Mouse (Mus musculus) cerebellum, adult 11 months (tissue): ENCODE results near the gene Bag5.
"Not testable (repeated sequence)": the region's sequence is repeated elsewhere in the genome, so short reads cannot be mapped to it uniquely, and the experiment has no call there.

Experiments used
- DNase-seq: peaks from one replicate; pipeline ENCODE4 v3.0.0; 2022

Gene Bag5

DNA sequence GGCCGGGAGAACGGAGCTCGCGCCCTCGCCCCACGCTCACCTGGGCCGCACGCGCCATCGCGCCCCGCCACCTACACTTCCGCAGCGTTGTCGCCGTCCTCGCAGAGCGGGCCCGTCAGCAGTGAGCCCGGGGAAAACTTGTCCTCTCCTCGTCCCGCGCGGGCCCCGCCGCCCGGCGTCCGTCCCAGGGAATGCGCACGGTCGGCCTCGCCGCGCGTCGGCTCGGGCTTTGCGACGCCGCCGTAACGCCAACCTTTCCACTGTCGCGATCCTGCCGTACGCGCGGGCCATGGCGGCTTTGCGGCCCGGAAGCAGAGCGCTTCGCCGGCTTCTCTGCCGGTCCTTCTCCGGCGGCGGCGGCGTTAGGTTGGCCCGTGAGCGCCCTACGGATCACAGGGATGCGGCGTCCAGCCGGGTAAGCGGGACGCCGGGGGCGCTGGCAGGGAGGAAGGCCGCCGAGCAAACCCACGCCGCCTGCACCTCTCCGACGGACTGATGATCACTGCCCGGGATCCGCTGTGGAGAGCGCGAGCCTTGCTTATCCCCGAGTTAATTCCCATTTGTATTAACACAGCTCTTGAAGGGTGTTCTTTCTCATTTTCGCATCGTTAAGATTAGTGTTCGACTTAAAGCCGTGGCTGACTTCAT, at the start of gene Bag5, which contains the start of gene Apopt1:
Bag5 (minus strand) TSS at position 254 of the 648 bp plus-strand sequence.
Apopt1 (plus strand) TSS at position 258 of the 648 bp plus-strand sequence.
- peak; percentile 87 for DNase-seq

DNA sequence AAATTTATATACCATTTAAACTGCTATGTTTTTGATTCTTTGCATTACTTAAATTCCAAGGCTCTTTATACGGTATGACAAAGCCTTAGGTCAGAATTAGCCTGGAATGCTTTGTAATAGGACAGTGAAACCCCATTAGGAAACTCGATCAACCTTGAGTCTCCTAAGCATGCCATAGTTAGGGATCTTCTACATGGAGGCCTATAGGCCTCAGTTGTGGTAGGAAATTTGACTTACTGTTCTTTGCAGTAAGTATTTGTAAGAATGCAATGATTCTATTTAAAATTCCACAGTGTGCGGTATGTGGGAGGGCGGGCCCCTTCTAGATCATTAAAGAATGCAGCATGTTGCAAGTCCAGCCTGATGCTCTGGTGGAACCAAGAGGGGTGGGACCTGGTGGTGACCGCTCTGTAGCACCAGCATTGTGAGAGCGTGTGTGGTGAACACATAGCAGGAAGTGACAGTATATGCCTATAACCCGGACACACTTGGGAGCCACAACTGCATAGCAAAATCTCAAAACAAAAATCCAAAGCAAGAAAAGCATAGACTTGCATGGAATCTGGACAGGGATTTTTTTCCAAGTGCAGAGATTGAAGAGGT, 47.4 kb upstream of the Bag5 start:
- DNase-seq: no peak

DNA sequence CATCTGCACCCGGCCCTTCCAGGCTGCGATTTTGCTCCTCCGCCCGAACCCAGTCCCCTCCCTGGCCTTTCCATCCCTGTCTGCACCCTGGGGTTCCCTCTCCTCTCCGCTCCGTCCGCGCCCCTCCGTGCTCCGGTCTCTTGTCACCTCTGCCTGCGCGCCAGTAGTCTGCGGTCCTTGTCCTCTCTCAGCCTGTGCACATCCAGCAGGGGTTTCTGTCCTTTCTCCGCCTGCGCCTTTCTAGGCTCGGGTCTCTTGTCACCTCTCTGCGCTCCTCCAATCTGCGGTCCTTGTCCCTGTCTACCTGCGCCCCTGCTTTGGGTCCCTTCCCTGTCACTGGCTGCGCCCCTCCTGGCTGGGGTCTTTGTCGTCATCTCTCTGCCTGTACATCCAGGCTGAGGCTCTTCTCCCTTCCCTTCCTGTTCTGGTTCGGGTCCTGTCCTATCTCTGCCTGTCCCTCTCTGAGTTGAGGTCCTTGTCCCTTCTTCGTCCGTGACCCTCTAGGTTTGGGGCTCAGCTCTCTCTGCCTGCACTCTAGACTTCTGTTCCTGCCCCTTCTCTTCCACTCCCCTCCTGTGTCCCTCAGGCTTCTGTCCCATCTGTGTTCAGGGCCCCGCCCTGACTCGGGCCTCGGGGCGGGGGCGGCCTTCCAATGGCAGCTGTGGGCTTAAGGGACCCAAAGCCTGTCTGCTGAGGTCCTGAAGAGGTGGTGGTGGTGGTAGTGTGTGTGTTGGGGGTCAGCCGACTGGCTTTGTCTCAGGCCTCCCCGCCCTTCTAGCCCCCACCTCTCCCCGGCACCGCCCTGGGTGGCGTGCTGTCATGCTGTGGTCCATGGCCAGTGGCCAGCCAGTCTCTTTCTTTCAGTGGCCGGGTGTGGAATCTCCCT, 46.4 kb upstream of the Bag5 start:
- DNase-seq: peak; percentile 68

DNA sequence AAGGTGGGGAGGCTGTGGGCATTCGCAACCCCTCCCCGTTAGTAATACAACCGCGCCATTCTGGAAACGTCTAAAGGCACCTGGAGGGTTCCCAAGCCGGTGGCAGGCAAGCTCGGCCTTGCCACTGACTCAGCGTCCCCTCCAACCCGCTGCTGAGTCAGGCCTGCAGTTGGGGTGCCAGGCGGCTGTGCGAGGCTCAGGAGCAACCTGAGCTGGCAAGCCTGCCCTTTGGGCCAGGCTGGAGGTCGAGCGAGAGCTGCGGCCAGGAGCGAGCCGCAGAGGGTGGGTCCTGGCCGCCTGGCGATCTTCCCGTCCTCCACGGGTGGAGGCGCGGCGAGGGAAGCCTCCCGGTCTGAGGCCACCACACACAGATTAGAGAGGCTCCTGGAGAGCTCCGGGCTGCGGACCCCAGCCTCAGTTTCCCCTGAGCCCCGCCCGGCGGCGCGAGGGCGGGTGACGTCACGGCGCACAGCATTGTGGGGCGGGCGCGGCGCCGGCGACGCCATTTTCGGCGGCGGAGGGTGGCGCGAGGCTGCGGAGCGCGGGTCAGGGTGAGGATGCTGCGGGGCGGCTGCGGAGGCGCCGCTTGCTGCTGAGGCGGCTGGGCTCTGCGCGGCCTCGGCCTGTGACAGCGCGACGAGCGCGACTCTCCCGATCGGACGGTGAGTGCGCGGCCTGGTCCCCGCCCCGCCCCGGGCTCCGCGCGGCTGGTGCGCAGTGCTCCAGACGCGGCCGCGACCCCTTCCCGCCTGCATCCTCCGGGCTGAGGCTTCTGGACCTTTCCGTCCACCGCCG, 45.5 kb upstream of the Bag5 start, which contains the start of gene Klc1:
Klc1 (plus strand) TSS at position 469 of the 795 bp plus-strand sequence.
- DNase-seq: peak; percentile 83

DNA sequence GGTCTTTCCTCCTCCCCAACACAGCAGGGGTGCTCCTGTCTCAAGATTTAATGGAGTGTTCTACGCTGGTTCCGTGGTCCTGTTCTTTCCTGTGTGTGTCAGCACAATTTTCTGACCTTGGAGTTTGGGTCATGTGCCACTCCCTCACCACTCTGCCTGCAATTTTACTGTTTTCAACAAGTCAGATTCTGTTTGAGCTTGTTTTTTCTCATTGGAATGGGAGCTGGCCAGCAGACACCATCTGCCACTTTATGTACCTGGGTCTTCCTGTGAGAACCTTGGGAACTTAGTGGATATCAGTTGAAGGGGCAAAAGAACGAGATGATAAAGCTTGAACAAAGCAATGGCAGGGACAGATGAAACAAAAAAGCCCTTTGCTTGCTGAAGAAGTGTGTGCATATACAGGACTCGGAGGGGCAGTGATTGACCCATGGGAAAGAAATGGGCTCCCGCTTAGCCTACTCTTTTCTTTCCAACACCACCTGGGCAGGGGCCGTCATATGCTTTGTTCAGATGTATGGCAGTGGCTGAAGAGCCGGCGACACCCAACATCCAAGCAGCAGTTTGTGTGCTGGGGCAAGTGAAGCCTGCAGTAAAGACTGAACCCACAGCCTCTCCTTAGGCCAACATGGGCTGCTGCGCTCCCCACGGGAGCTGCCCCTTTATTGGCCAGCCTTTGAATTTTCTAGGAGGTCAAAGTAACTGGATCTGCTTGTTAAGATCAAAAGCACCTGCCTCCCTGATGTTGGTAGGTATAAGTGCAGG, 44.7 kb upstream of the Bag5 start:
- peak; percentile 38 for DNase-seq

DNA sequence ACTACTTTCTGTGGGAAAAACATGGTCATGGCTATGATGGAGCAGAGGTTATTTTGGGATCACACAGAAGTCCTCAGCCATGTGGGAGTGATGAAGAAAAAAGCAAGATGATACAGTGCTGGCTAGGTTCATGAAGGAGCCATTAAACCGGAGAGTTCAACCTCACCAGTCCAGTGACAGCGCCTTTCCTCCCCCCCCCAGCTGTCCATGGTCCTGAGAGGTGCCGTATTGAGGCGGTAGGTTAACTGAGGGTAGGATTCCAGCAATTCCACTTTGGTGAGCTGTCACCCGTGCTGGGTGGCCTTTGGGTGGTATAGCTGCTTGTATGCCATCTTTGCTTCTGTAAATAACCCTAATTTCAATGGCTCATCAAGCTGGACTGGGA, 43.6 kb upstream of the Bag5 start:
- DNase-seq: no peak

- DNase-seq: no peak
These were observed 43.1 kb upstream of the Bag5 start for GRCm38 (mm10) chr12:111756082-111756697.

DNA sequence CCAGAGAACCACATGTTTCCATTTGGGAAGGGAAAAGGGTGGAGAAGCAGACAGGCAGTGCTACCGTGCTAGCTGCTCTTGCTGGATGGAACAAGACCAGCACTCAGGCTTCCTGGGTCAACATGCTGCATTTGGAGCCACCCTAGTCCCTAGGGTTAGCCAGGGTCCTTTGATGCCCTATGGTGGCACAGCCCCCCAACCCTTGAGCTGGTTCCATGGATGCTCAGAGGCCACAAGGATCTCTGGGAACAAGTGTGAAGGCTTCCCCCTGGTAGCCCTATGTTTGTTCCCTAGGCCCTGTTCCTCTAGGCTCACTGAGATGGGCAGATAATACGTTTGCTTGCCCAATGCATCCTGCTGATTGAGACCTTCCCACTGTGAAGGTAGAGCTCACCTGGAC, 42.2 kb upstream of the Bag5 start:
- no peak for DNase-seq

DNA sequence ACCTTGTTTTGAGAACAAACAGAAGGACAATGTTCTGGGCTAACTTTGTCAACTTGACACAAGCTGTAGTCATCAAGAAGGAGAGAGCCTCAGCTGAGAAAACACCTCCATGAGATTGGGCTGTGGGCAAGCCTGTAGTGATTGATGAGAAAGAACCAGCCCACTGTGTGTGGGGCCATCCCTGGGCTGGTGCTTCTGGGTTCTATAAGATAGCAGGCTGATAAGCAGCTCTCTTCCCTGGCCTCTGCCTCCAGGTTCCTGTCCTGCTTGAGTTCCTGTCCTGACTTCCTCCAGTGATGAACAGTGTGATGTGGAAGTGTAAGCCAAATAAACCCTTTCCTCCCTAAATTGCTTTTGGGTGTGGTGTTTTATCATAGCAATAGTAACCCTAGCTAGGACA, 41.7 kb upstream of the Bag5 start:
- DNase-seq: no peak

GRCm38 (mm10) chr12:111753347-111753746, 40.3 kb upstream of the Bag5 start:
- DNase-seq: no peak

DNA sequence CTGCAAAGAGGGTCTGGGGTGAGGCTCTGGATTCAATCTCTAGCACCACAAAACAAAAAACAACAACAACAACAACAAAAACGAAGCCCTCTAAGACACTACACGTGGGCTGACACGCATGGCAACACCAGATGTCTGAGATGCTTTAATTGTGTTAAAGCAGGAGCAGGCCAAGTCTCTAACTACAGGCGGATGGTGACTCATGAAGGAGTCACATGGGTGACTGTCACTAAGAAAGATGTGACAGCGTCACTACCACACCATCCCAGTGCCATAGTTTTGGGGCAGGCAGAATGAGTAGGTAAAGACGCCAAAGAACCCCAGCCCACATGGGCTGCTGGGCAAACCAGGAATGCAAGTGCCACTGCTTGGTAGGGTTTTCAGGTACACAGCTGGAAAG, 39.4 kb upstream of the Bag5 start:
- no peak for DNase-seq

DNA sequence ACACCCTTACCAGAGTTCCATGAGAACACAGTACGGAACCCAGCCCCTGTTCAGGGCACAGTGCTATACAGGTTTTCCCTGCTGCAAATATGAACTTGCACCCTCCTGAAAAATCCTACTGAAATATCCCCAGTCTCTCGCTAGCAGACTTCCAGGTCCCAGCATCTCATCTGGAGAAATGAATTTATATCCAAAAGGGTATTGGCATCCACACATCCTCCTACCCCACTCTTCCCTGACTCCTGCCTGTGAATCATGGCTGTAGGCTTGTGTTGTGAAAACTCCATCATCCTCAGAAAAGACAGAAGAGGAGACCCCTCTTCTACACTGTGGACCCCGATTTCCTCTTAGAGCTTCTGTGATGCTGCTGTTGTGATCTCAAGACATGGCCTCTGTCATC, 37.7 kb upstream of the Bag5 start:
- DNase-seq: no peak

DNA sequence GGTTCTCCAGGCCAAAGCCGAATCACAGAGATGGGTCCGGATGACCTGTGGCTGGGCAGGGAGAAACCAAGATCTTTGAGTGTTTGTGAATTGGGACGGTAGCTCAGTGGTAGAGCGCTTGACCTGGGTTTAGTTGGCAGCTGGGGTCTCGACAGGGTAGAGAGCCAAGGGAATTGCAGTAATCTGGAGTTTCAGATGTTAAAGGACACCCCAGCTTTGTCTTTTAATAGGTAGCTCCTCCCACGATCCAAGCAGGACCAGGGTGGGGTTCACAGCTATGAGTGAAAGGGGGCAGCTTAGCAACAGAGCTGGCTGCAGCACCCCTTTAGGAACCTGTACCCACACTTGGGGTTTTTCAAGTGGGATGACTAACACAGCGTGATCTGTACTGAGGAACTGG, 34.4 kb upstream of the Bag5 start:
- DNase-seq: no peak

DNA sequence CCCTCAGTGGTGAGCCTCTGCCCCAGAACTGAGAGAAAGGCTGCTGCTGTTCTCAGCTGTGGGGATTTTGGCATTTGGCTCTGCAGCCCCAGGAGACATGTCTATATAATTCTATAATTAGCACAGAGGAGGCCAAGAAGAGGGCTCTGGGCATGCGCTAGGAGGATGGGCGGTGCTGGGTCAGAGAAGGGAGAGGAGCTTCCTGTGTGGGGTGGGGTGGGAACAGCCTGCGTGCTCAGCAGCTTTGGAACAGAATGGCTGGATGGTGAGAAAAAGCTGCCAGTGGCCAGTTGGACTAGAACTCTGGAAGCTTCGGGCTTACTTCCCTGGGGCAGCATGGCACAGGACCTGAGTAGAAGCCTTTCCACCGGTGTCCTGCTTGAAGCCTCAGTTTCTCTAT, 33.0 kb upstream of the Bag5 start:
- no peak for DNase-seq

- no peak for DNase-seq
These were observed 32.2 kb upstream of the Bag5 start for GRCm38 (mm10) chr12:111745274-111745673.

DNA sequence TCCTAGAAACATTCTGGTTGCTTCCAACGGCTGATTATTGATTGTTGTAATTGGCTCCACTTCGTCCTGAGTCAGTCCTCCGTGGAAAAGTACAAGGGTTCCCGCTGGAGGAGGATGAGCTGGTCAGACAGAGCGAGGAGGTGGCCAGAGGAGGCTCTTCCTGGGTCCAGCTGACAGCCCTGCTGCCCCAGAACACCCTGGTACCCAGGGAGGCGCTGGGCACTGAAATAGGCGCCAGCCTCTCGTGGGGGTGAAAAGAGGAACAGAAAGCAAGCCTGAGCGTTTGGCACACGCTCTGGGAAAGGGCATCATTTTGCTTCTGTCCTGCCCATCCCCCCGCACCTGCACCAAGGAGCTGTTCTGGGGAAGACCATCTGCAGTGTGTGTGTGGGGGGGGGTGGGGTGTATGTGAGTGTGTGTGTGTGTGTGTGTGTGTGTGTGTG, 30.9 kb upstream of the Bag5 start:
- no peak for DNase-seq

GRCm38 (mm10) chr12:111743419-111743818, 30.4 kb upstream of the Bag5 start:
- no peak for DNase-seq

- no peak for DNase-seq
These were observed 28.3 kb upstream of the Bag5 start for GRCm38 (mm10) chr12:111741338-111741737.

DNA sequence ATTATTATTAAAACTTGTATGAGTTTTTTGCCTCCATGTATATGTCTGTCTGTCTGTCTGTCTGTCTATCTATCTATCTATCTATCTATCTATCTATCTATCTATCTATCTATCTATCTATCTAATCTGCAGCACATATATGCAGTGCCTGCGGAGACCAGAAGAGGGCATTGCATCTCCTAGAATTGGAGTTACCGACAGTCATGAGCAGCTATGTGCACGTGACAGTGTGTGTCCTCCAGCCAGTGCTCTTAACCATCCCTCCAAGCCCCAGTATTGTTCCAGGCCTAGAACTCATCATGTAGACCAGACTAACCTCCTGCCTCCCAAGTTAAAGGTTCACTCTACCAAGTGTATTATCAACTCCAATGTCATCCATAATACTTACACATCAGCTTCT, 25.7 kb upstream of the Bag5 start:
- peak; percentile 61 for DNase-seq

DNA sequence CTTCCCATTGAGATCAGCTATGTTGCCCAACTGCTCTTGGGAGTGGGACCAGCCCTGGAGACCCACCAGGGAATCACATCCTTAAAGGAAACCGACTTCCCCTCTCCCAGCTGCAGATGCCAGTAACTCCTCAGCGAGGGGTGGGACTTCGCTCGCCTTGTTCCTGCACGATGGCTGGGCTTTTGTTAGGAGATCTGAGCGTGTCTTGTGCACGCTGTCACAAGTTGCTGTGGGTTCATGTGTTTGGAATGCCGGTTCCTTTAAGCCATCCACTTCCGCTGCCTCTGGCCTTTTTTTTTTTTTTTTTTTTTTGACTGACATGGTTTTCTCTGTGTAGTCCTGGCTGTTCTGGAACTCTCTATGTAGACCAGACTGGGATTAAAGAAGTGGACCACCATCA, 24.3 kb upstream of the Bag5 start:
- no peak for DNase-seq

- not testable (repeated sequence) for DNase-seq
These were observed 23.6 kb upstream of the Bag5 start for GRCm38 (mm10) chr12:111736676-111737075.

GRCm38 (mm10) chr12:111734912-111735311, 21.9 kb upstream of the Bag5 start:
- DNase-seq: no peak
